Mouse (Mus musculus) neural tube, embryonic 12.5 days (tissue): ENCODE results near the gene Hebp1. TPM values are rescaled to one million over a fixed set of nuclear protein-coding genes. Genes with fewer than 3 reads are reported as not detected.

Source experiments
- ATAC-seq: fragments of 200-750 bp; cut with Nextera tagmentation; 2 replicates; pipeline ENCODE4 v1.8.0; 2017; ENCODE audit warnings: low read depth, mild to moderate bottlenecking, moderate TSS enrichment, moderate library complexity; ENCODE audit not compliant: low FRiP score
- H3K27ac ChIP-seq: fragments of 300-500 bp; sonication (generic); 2 replicates; pipeline ENCODE4 v1.5.1; 2016
- H3K27me3 ChIP-seq: fragments of 300-500 bp; sonication (generic); replicated peaks from 2 replicates; pipeline ENCODE4 v1.6.1; 2016; ENCODE audit warnings: mild to moderate bottlenecking
- H3K36me3 ChIP-seq: fragments of 300-500 bp; sonication (generic); 2 replicates; pipeline ENCODE4 v1.6.1; 2016; ENCODE audit warnings: mild to moderate bottlenecking
- H3K4me1 ChIP-seq: fragments of 300-500 bp; sonication (generic); 2 replicates; pipeline ENCODE4 v1.6.1; 2016
- H3K4me2 ChIP-seq: fragments of 300-500 bp; sonication (generic); replicated peaks from 2 replicates; pipeline ENCODE4 v1.6.1; 2016; ENCODE audit warnings: mild to moderate bottlenecking
- H3K4me3 ChIP-seq: fragments of 300-500 bp; sonication (generic); 2 replicates; pipeline ENCODE4 v1.5.1; 2016
- H3K9ac ChIP-seq: fragments of 300-500 bp; sonication (generic); 2 replicates; pipeline ENCODE4 v1.6.1; 2016; ENCODE audit warnings: mild to moderate bottlenecking
- H3K9me3 ChIP-seq: fragments of 300-500 bp; sonication (generic); 2 replicates; pipeline ENCODE4 v1.6.1; 2016; ENCODE audit warnings: mild to moderate bottlenecking
- WGBS: fragments of 180-500 bp; shearing (Covaris S2); methylation state at CpG from one replicate; pipeline ENCODE4 v1.1.7; 2016; 5-methylcytosine and 5-hydroxymethylcytosine counted together
- polyA plus RNA-seq: library from polyadenylated mRNA; unstranded; fragments of >200 nt; fragmentation: Nextera tagmentation; extraction: Ambion mirVana; gene quantifications from 2 replicates; pipeline ENCODE4 v1.2.1, GENCODE M21; 2016

The Hebp1 gene
- polyA plus RNA-seq, 1 experiment from 2014 or later = 5.2 TPM

- Histone ChIP-seq H3K27ac (no peak overlapping the region), H3K4me2 (no peak overlapping the region), H3K9me3 (no peaks in the 10 kb centered on the region), H3K4me3 (no peak overlapping the region), H3K36me3 (no peaks in the 10 kb centered on the region), H3K27me3 (no peaks in the 10 kb centered on the region), H3K4me1 (no peaks in the 10 kb centered on the region), H3K9ac (no peak overlapping the region)
- WGBS = 87% methylated on average over 5 of the region's 5 CpGs
- no peak for ATAC-seq
Measured at GRCm38 (mm10) chr6:135153719-135154118, 44.1 kb downstream of the Hebp1 start.

GRCm38 (mm10) chr6:135150311-135150710 is 47.5 kb downstream of the Hebp1 start:
- Histone ChIP-seq H3K9me3 (no peaks in the 10 kb centered on the region), H3K27ac (no peak overlapping the region), H3K36me3 (no peaks in the 10 kb centered on the region), H3K4me3 (no peak overlapping the region), H3K4me1 (no peaks in the 10 kb centered on the region), H3K4me2 (no peak overlapping the region), H3K9ac (no peak overlapping the region), H3K27me3 (no peaks in the 10 kb centered on the region)
- ATAC-seq = no peak
- 43% methylated on average over 5 of the region's 5 CpGs for WGBS

- ATAC-seq = no peak
- no peak overlapping the region for H3K9ac ChIP-seq
- H3K4me3 ChIP-seq = no peak overlapping the region
- 81% methylated on average over 4 of the region's 4 CpGs for WGBS
- no peak overlapping the region for H3K4me2 ChIP-seq
- no peak overlapping the region for H3K27ac ChIP-seq
- no peaks in the 10 kb centered on the region for H3K4me1 ChIP-seq
- no peaks in the 10 kb centered on the region for H3K9me3 ChIP-seq
- H3K36me3 ChIP-seq = no peaks in the 10 kb centered on the region
- no peaks in the 10 kb centered on the region for H3K27me3 ChIP-seq
Measured at GRCm38 (mm10) chr6:135149722-135150121, 48.1 kb downstream of the Hebp1 start.

GRCm38 (mm10) chr6:135149175-135149574 is 48.6 kb downstream of the Hebp1 start:
- Histone ChIP-seq H3K9me3 (no peaks in the 10 kb centered on the region), H3K4me3 (no peak overlapping the region), H3K36me3 (no peaks in the 10 kb centered on the region), H3K4me1 (no peaks in the 10 kb centered on the region), H3K27me3 (no peaks in the 10 kb centered on the region), H3K9ac (no peak overlapping the region), H3K27ac (no peak overlapping the region), H3K4me2 (no peak overlapping the region)
- no peak for ATAC-seq
- WGBS = 86% methylated on average over 4 of the region's 4 CpGs

GRCm38 (mm10) chr6:135148506-135148905 is 49.3 kb downstream of the Hebp1 start:
- Histone ChIP-seq H3K36me3 (no peaks in the 10 kb centered on the region), H3K4me3 (no peak overlapping the region), H3K4me2 (no peak overlapping the region), H3K9ac (no peak overlapping the region), H3K27ac (no peak overlapping the region), H3K9me3 (no peaks in the 10 kb centered on the region), H3K4me1 (no peaks in the 10 kb centered on the region), H3K27me3 (no peaks in the 10 kb centered on the region)
- 46% methylated on average over 1 of the region's 1 CpGs for WGBS
- ATAC-seq = peak; percentile 21; the same call in 1 of the 2 replicates

GRCm38 (mm10) chr6:135145976-135146375 is 51.8 kb downstream of the Hebp1 start:
- no peak overlapping the region for H3K9ac ChIP-seq
- H3K4me3 ChIP-seq = no peak overlapping the region
- H3K36me3 ChIP-seq = no peaks in the 10 kb centered on the region
- 94% methylated on average over 5 of the region's 5 CpGs for WGBS
- no peak for ATAC-seq
- no peak overlapping the region for H3K27ac ChIP-seq
- no peak overlapping the region for H3K4me2 ChIP-seq
- H3K27me3 ChIP-seq = no peaks in the 10 kb centered on the region
- H3K4me1 ChIP-seq = no peaks in the 10 kb centered on the region
- no peaks in the 10 kb centered on the region for H3K9me3 ChIP-seq

- Histone ChIP-seq H3K4me1 (no peaks in the 10 kb centered on the region), H3K4me3 (no peak overlapping the region), H3K27me3 (no peaks in the 10 kb centered on the region), H3K9me3 (no peaks in the 10 kb centered on the region), H3K4me2 (no peak overlapping the region), H3K9ac (no peak overlapping the region), H3K27ac (no peak overlapping the region), H3K36me3 (no peaks in the 10 kb centered on the region)
- WGBS = 8% methylated on average over 3 of the region's 3 CpGs
- no peak for ATAC-seq
Measured at GRCm38 (mm10) chr6:135144516-135144915, 53.3 kb downstream of the Hebp1 start.

- WGBS = 95% methylated on average over 5 of the region's 5 CpGs
- no peaks in the 10 kb centered on the region for H3K27me3 ChIP-seq
- no peaks in the 10 kb centered on the region for H3K9me3 ChIP-seq
- no peaks in the 10 kb centered on the region for H3K36me3 ChIP-seq
- H3K27ac ChIP-seq = no peak overlapping the region
- ATAC-seq = no peak
- no peak overlapping the region for H3K9ac ChIP-seq
- peaks cover 4% of the 10 kb centered on the region; the same call in 1 of the 2 replicates for H3K4me1 ChIP-seq
- H3K4me2 ChIP-seq = no peak overlapping the region
- no peak overlapping the region for H3K4me3 ChIP-seq
Measured at GRCm38 (mm10) chr6:135143151-135143550, 54.7 kb downstream of the Hebp1 start.

- Histone ChIP-seq H3K27ac (no peak overlapping the region), H3K9ac (no peak overlapping the region), H3K9me3 (no peaks in the 10 kb centered on the region), H3K27me3 (no peaks in the 10 kb centered on the region), H3K4me3 (no peak overlapping the region), H3K36me3 (no peaks in the 10 kb centered on the region), H3K4me2 (no peak overlapping the region), H3K4me1 (peaks cover 6% of the 10 kb centered on the region)
- ATAC-seq = no peak
- WGBS = 69% methylated on average over 16 of the region's 16 CpGs
Measured at GRCm38 (mm10) chr6:135141451-135142147, 56.2 kb downstream of the Hebp1 start.

- 26% methylated on average over 14 of the region's 14 CpGs for WGBS
Measured at GRCm38 (mm10) chr6:135138746-135139145, 59.1 kb downstream of the Hebp1 start.

GRCm38 (mm10) chr6:135138207-135138606 is 59.6 kb downstream of the Hebp1 start:
- ATAC-seq = no peak
- peaks cover 13% of the 10 kb centered on the region for H3K4me1 ChIP-seq
- no peak overlapping the region for H3K4me3 ChIP-seq
- no peaks in the 10 kb centered on the region for H3K27me3 ChIP-seq
- H3K9ac ChIP-seq = no peak overlapping the region
- no peak overlapping the region for H3K4me2 ChIP-seq
- WGBS = 61% methylated on average over 7 of the region's 7 CpGs
- H3K27ac ChIP-seq = no peak overlapping the region
- H3K9me3 ChIP-seq = no peaks in the 10 kb centered on the region
- no peaks in the 10 kb centered on the region for H3K36me3 ChIP-seq

More at GRCm38 (mm10) chr6:135138746-135139145, 59.1 kb downstream of the Hebp1 start:
- H3K4me1 ChIP-seq = peaks cover 13% of the 10 kb centered on the region
- H3K9me3 ChIP-seq = no peaks in the 10 kb centered on the region
- ATAC-seq = 0 out of 2 replicates have a peak, but pooled peaks have one; percentile 54
- no peak overlapping the region for H3K27ac ChIP-seq
- no peaks in the 10 kb centered on the region for H3K36me3 ChIP-seq
- H3K4me2 ChIP-seq = peak overlapping the region; percentile 10
- no peaks in the 10 kb centered on the region for H3K27me3 ChIP-seq
- no peak overlapping the region for H3K4me3 ChIP-seq
- H3K9ac ChIP-seq = no peak overlapping the region

- H3K27ac ChIP-seq = no peak overlapping the region
- no peak for ATAC-seq
- peaks cover 13% of the 10 kb centered on the region for H3K4me1 ChIP-seq
- H3K9ac ChIP-seq = no peak overlapping the region
- 83% methylated on average over 9 of the region's 9 CpGs for WGBS
- H3K27me3 ChIP-seq = no peaks in the 10 kb centered on the region
- H3K36me3 ChIP-seq = no peaks in the 10 kb centered on the region
- H3K4me2 ChIP-seq = no peak overlapping the region
- no peak overlapping the region for H3K4me3 ChIP-seq
- H3K9me3 ChIP-seq = no peaks in the 10 kb centered on the region
Measured at GRCm38 (mm10) chr6:135137736-135138135, 60.1 kb downstream of the Hebp1 start.
